Mouse (Mus musculus) erythroblast, embryonic 14.5 days (primary cell): ENCODE results near the gene Eif3c.

ENCODE experiments used
- GATA1 ChIP-seq: IDR thresholded peaks from 2 replicates; pipeline ENCODE4 v1.6.1; 2012; ENCODE audit warnings: low read length, inconsistent platforms, mixed read lengths
- TAL1 ChIP-seq: IDR thresholded peaks from 3 replicates; pipeline ENCODE4 v1.6.1; 2012; ENCODE audit warnings: low read length, inconsistent platforms, mixed read lengths

DNA sequence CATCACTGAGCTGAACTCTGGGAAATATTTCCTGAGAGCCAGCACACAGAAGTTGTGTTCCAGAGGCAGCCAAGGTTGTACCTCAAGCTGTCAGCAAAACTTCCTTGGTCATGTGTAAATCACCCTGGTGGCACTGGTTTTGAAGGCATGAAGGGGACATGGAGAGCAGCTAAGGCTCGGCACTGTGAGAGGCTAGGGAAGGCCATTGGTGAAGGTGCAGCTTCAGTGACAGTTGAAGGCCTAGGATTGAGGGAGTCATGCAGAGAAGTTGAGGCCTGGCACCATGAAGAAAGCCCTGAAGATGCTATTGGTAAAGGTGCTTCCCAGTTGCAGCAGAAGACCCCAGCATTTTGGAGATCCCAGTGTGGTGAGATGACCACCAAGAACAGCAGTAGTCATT is 24.6 kb downstream of the Eif3c start:
- TF ChIP-seq TAL1 (no peak), GATA1 (no peak)
